Mouse (Mus musculus) lung, adult 2 months (tissue): ENCODE measurements around the gene Fhdc1.

ENCODE experiments used
- CTCF ChIP-seq: fragments of 200-500 bp; IDR thresholded peaks from 2 replicates; pipeline ENCODE4 v1.5.1; 2011; ENCODE audit warnings: mild to moderate bottlenecking, low read length, control low read depth; ENCODE audit not compliant: insufficient read depth
- POLR2A ChIP-seq: fragments of 200-500 bp; IDR thresholded peaks from 2 replicates; pipeline ENCODE4 v1.6.1; 2011; ENCODE audit warnings: low read depth, mild to moderate bottlenecking, control low read depth, low read length, borderline replicate concordance; ENCODE audit errors: extremely low read depth

DNA sequence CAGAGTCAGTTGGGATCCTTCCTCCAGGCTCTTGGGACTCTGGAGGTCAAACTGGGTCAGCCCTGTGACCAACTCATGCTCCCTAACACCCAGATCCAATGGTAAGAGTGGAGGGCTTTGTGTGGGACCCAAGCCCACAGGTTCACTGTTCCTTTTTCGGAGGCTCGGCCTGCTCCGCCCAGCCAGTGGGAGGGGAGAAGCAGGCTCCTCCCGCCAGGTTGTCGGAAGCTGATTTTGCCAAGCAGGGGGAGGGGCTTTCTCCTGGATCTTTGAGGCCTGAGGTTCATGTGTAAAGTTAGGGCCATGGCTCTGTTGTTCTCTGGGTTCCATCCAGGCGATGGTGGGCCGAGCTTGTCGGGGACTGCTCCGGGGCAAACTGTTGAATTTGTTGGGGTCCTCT is 34.4 kb downstream of the Fhdc1 start:
- TF ChIP-seq POLR2A: no peak
- TF ChIP-seq CTCF: no peak
